Mouse (Mus musculus) limb, embryonic 11.5 days (tissue): ENCODE data around the gene Gm3402. TPM values are rescaled to one million over a fixed set of nuclear protein-coding genes. Genes with fewer than 3 reads are reported as not detected.
"Not testable (repeated sequence)": the region's sequence is repeated elsewhere in the genome, so short reads cannot be mapped to it uniquely, and the experiment has no call there.

Experiments used
- ATAC-seq: fragments of 200-750 bp; cut with Nextera tagmentation; 2 replicates; pipeline ENCODE4 v1.8.0; 2017; ENCODE audit warnings: low read depth; ENCODE audit not compliant: insufficient number of reproducible peaks, low FRiP score, low TSS enrichment
- DNase-seq: peaks from one replicate; pipeline ENCODE4 v3.0.0-alpha.2; 2015; ENCODE audit warnings: low spot score
- H3K27ac ChIP-seq: fragments of 300-500 bp; sonication (generic); replicated peaks from 2 replicates; pipeline ENCODE4 v1.5.1; 2014; ENCODE audit warnings: low read depth, mild to moderate bottlenecking, low read length
- H3K27me3 ChIP-seq: fragments of 300-500 bp; sonication (generic); 2 replicates; pipeline ENCODE4 v1.6.1; 2014; ENCODE audit warnings: mild to moderate bottlenecking, low read length, mixed read lengths; ENCODE audit not compliant: control insufficient read depth, insufficient read depth
- H3K36me3 ChIP-seq: fragments of 300-500 bp; sonication (generic); 2 replicates; pipeline ENCODE4 v1.6.1; 2014; ENCODE audit warnings: mild to moderate bottlenecking, low read length, moderate library complexity, mixed read lengths; ENCODE audit not compliant: control insufficient read depth, insufficient read depth
- H3K4me1 ChIP-seq: fragments of 300-500 bp; sonication (generic); 2 replicates; pipeline ENCODE4 v1.6.1; 2014; ENCODE audit warnings: low read length, mixed read lengths; ENCODE audit not compliant: control insufficient read depth, insufficient read depth
- H3K4me2 ChIP-seq: fragments of 300-500 bp; sonication (generic); 2 replicates; pipeline ENCODE4 v1.6.1; 2014; ENCODE audit warnings: low read depth, mild to moderate bottlenecking, moderate library complexity; ENCODE audit not compliant: severe bottlenecking
- H3K4me3 ChIP-seq: fragments of 300-500 bp; sonication (generic); 2 replicates; pipeline ENCODE4 v1.5.1; 2014; ENCODE audit warnings: low read depth, low read length
- H3K9ac ChIP-seq: fragments of 300-500 bp; sonication (generic); 2 replicates; pipeline ENCODE4 v1.6.1; 2014; ENCODE audit warnings: mild to moderate bottlenecking, low read length
- H3K9me3 ChIP-seq: fragments of 300-500 bp; sonication (generic); 2 replicates; pipeline ENCODE4 v1.6.1; 2016; ENCODE audit warnings: low read length; ENCODE audit not compliant: control insufficient read depth
- WGBS: fragments of 180-500 bp; shearing (Covaris S2); extraction: QIAGEN DNeasy Blood & Tissue Kit; methylation state at CpG from one replicate; pipeline ENCODE4 v1.1.7; 2014; 5-methylcytosine and 5-hydroxymethylcytosine counted together
- polyA plus RNA-seq: library from polyadenylated mRNA; unstranded; fragments of >200 nt; fragmentation: Nextera tagmentation; extraction: Ambion mirVana; gene quantifications from 2 replicates; pipeline ENCODE4 v1.2.1, GENCODE M21; 2014

Gene Gm3402
- not detected in 2 replicates for polyA plus RNA-seq

- H3K4me1 ChIP-seq, DNase-seq, ATAC-seq, H3K4me3 ChIP-seq, H3K36me3 ChIP-seq, H3K4me2 ChIP-seq, H3K9ac ChIP-seq, H3K9me3 ChIP-seq, H3K27me3 ChIP-seq, H3K27ac ChIP-seq: not testable (repeated sequence)
- WGBS, result no CpG with 5 or more reads among the region's 5 CpGs
Observed at GRCm38 (mm10) chr5:146513823-146514222, at the start of gene Gm3402. TSS of gene Gm3402 (plus strand) at chr5:146514123.

GRCm38 (mm10) chr5:146466663-146467062 is 47.3 kb upstream of the Gm3402 start:
- H3K4me2 ChIP-seq, result no peak overlapping the region
- H3K9me3 ChIP-seq, result no peaks in the 10 kb centered on the region
- H3K4me1 ChIP-seq, result no peaks in the 10 kb centered on the region
- H3K27me3 ChIP-seq, result no peaks in the 10 kb centered on the region
- H3K36me3 ChIP-seq, result no peaks in the 10 kb centered on the region
- DNase-seq (no peak), ATAC-seq (no peak)
- H3K4me3 ChIP-seq, result no peak overlapping the region
- no peak overlapping the region for H3K27ac ChIP-seq
- 93% methylated on average over 19 of the region's 19 CpGs for WGBS
- no peak overlapping the region for H3K9ac ChIP-seq

GRCm38 (mm10) chr5:146468311-146468710 is 45.6 kb upstream of the Gm3402 start:
- Histone ChIP-seq H3K9ac (no peak overlapping the region), H3K4me2 (no peak overlapping the region), H3K36me3 (no peaks in the 10 kb centered on the region), H3K4me3 (no peak overlapping the region), H3K27ac (no peak overlapping the region; the same call in 1 of the 2 replicates), H3K27me3 (no peaks in the 10 kb centered on the region), H3K4me1 (no peaks in the 10 kb centered on the region), H3K9me3 (no peaks in the 10 kb centered on the region)
- 89% methylated on average over 9 of the region's 9 CpGs for WGBS
- DNase-seq, result no peak
- no peak for ATAC-seq

GRCm38 (mm10) chr5:146470821-146471220 is 43.1 kb upstream of the Gm3402 start:
- Histone ChIP-seq H3K36me3 (no peaks in the 10 kb centered on the region), H3K4me1 (no peaks in the 10 kb centered on the region), H3K9ac (no peak overlapping the region), H3K27ac (no peak overlapping the region), H3K4me3 (no peak overlapping the region), H3K9me3 (no peaks in the 10 kb centered on the region), H3K27me3 (no peaks in the 10 kb centered on the region), H3K4me2 (no peak overlapping the region)
- no peak for ATAC-seq
- no peak for DNase-seq
- 87% methylated on average over 9 of the region's 9 CpGs for WGBS

GRCm38 (mm10) chr5:146471311-146471710 is 42.6 kb upstream of the Gm3402 start:
- DNase-seq (no peak), ATAC-seq (no peak)
- no peak overlapping the region for H3K9ac ChIP-seq
- H3K9me3 ChIP-seq, result no peaks in the 10 kb centered on the region
- H3K36me3 ChIP-seq, result no peaks in the 10 kb centered on the region
- no peaks in the 10 kb centered on the region for H3K4me1 ChIP-seq
- H3K27me3 ChIP-seq, result no peaks in the 10 kb centered on the region
- H3K4me3 ChIP-seq, result no peak overlapping the region
- no peak overlapping the region for H3K27ac ChIP-seq
- 91% methylated on average over 5 of the region's 5 CpGs for WGBS
- no peak overlapping the region for H3K4me2 ChIP-seq

GRCm38 (mm10) chr5:146471821-146472220 is 42.1 kb upstream of the Gm3402 start:
- H3K9ac ChIP-seq, result no peak overlapping the region
- no peak overlapping the region for H3K4me2 ChIP-seq
- ATAC-seq (no peak), DNase-seq (no peak)
- H3K4me1 ChIP-seq, result no peaks in the 10 kb centered on the region
- no peak overlapping the region for H3K27ac ChIP-seq
- H3K36me3 ChIP-seq, result no peaks in the 10 kb centered on the region
- H3K27me3 ChIP-seq, result no peaks in the 10 kb centered on the region
- WGBS, result 96% methylated on average over 12 of the region's 12 CpGs
- H3K4me3 ChIP-seq, result no peak overlapping the region
- H3K9me3 ChIP-seq, result no peaks in the 10 kb centered on the region

GRCm38 (mm10) chr5:146479564-146479963 is 34.4 kb upstream of the Gm3402 start:
- not testable (repeated sequence) for H3K4me3 ChIP-seq, H3K27ac ChIP-seq, H3K27me3 ChIP-seq, DNase-seq, H3K4me1 ChIP-seq, H3K4me2 ChIP-seq, H3K9ac ChIP-seq, H3K36me3 ChIP-seq, H3K9me3 ChIP-seq, ATAC-seq
- 15% methylated on average over 4 of the region's 4 CpGs for WGBS

GRCm38 (mm10) chr5:146481665-146482064 is 32.3 kb upstream of the Gm3402 start, which contains the start of gene Gm6408:
TSS of gene Gm6408 (plus strand) at chr5:146481965.
- H3K27me3 ChIP-seq, H3K4me1 ChIP-seq, H3K4me2 ChIP-seq, H3K27ac ChIP-seq, ATAC-seq, DNase-seq, H3K4me3 ChIP-seq, H3K36me3 ChIP-seq, H3K9me3 ChIP-seq, H3K9ac ChIP-seq: not testable (repeated sequence)
- WGBS, result 94% methylated on average over 2 of the region's 3 CpGs

GRCm38 (mm10) chr5:146488959-146489358 is 25.0 kb upstream of the Gm3402 start:
- H3K9me3 ChIP-seq, H3K27ac ChIP-seq, H3K4me2 ChIP-seq, H3K27me3 ChIP-seq, DNase-seq, ATAC-seq, H3K9ac ChIP-seq, H3K4me3 ChIP-seq, H3K36me3 ChIP-seq, H3K4me1 ChIP-seq: not testable (repeated sequence)
- WGBS, result 11% methylated on average over 3 of the region's 4 CpGs
